9 mouse cellular contexts compared by ENCODE assay signal in genomic region chr5:36324140-36324572, GRCm38 (mm10).
DNase-seq lines count a peak whose midpoint lies in the region; ATAC-seq lines count a peak whose summit lies in the region.
"Had no signal": no experiment of that assay in that cellular context is flagged by ENCODE, and none has a peak within 500 bp of the region (broad histone marks: within the 10 kb centered on the region; RNA-seq: fewer than 3 reads in every experiment).

No protein-coding gene starts in this region.

- intact Hi-C loops in heart, postnatal 10 days (cut with DNase I) = no loop called here

- peak overlapping the region; percentile 54 for H3K27ac ChIP-seq in forebrain, embryonic 13.5 days

- no peaks in the 10 kb centered on the region for H3K36me3 ChIP-seq in forebrain, embryonic 13.5 days (ENCODE audit: poor library complexity, severe bottlenecking)

- 26% methylated on average over 9 of the region's 9 CpGs for WGBS in forebrain, embryonic 13.5 days

- no peak overlapping the region for H3K9ac ChIP-seq in forebrain, embryonic 13.5 days

- H3K27me3 ChIP-seq in forebrain, embryonic 13.5 days = no peaks in the 10 kb centered on the region

- H3K9me3 ChIP-seq in forebrain, embryonic 13.5 days (replicated peaks) = no peaks in the 10 kb centered on the region

- no peak overlapping the region for H3K4me3 ChIP-seq in forebrain, embryonic 13.5 days
- H3K4me3 ChIP-seq: erythroblast, embryonic 14.5 days had no signal

- H3K4me2 ChIP-seq in forebrain, embryonic 13.5 days = no peak overlapping the region

- peaks cover 20% of the 10 kb centered on the region for H3K4me1 ChIP-seq in forebrain, embryonic 13.5 days

- peak; percentile 37 to 52 for DNase-seq in heart, postnatal 10 days
- DNase-seq in heart, adult 9 months (ENCODE audit: low spot score in 2 of 2) = no peak
- peak; percentile 63 for DNase-seq in brain, adult 2 months (ENCODE audit: low read depth, low spot score)
- DNase-seq in layer of hippocampus, postnatal 25 days (ENCODE audit: extremely low spot score in 1 of 2, low spot score in 1 of 2) = peak; percentile 44 to 59
- peak; percentile 69 for DNase-seq in lung, postnatal 36 days
- DNase-seq in testis, postnatal 14 days (ENCODE audit: low spot score) = peak; percentile 41

- ATAC-seq in forebrain, embryonic 13.5 days = peak; percentile 80
- ATAC-seq in erythroblast, adult 5-6 weeks (replicated peaks; ENCODE audit: low FRiP score, poor library complexity, severe bottlenecking) = no peak

Comparison
In these comparisons a context has a peak if more than half of its experiments do, and no peak if none do; other contexts are left out.
1. DNase-seq: peak in heart, postnatal 10 days (2 of 2), brain, adult 2 months (single experiment), layer of hippocampus, postnatal 25 days (2 of 2), lung, postnatal 36 days (single experiment) and testis, postnatal 14 days (single experiment); none in heart, adult 9 months (0 of 2).